Mouse (Mus musculus): ENCODE measurements at regions not wholly inside any gene's neighbourhood (a gene's known extent, or its start where the extent isn't known, plus 50 kb on each side); places are given as distances from the start of the nearest gene placed in this dataset.

- H3K9me3 ChIP-seq (ENCODE audit: control insufficient read depth, low read length), result no peaks in the 10 kb centered on the region
- H3K27me3 ChIP-seq (ENCODE audit: control insufficient read depth), result no peaks in the 10 kb centered on the region
- no peaks in the 10 kb centered on the region for H3K36me3 ChIP-seq (ENCODE audit: control insufficient read depth)
- no peak for TF ChIP-seq GATA1 (IDR thresholded peaks at IDR 0.05; ENCODE audit: low read length)
- peak; percentile 23; the same call in 1 of the 3 replicates for TF ChIP-seq TAL1 (IDR thresholded peaks at IDR 0.05; ENCODE audit: low read length)
- H3K4me1 ChIP-seq (ENCODE audit: control insufficient read depth), result peaks cover 47% of the 10 kb centered on the region
- no peak overlapping the region for H3K4me3 ChIP-seq (replicated peaks)
Measured at GRCm38 (mm10) chr10:117928998-117929397, 83.2 kb upstream of the Rap1b start.

- 0 out of 2 replicates have a peak, but pooled peaks have one; percentile 24 for TF ChIP-seq GATA1 (IDR thresholded peaks at IDR 0.05; ENCODE audit: low read length)
- no peak for TF ChIP-seq TAL1 (IDR thresholded peaks at IDR 0.05; ENCODE audit: low read length)
- Histone ChIP-seq H3K9me3 (ENCODE audit: control insufficient read depth, low read length) (no peaks in the 10 kb centered on the region), H3K4me1 (ENCODE audit: control insufficient read depth) (peaks cover 42% of the 10 kb centered on the region), H3K4me3 (replicated peaks) (peak overlapping the region; percentile 22), H3K27me3 (ENCODE audit: control insufficient read depth) (peaks cover 11% of the 10 kb centered on the region; the same call in 1 of the 2 replicates), H3K36me3 (ENCODE audit: control insufficient read depth) (no peaks in the 10 kb centered on the region)
Measured at GRCm38 (mm10) chr10:117934797-117935196, 89.0 kb upstream of the Rap1b start.

- no peak for TF ChIP-seq TAL1 (IDR thresholded peaks at IDR 0.05; ENCODE audit: low read length)
- TF ChIP-seq GATA1 (IDR thresholded peaks at IDR 0.05; ENCODE audit: low read length), result no peak
- peaks cover 21% of the 10 kb centered on the region for H3K4me1 ChIP-seq (ENCODE audit: control insufficient read depth)
Measured at GRCm38 (mm10) chr10:117938717-117939116, 92.9 kb upstream of the Rap1b start.

GRCm38 (mm10) chr10:117940441-117941265, 94.8 kb upstream of the Rap1b start:
- H3K36me3 ChIP-seq (ENCODE audit: control insufficient read depth), result no peaks in the 10 kb centered on the region
- H3K4me3 ChIP-seq (replicated peaks), result no peak overlapping the region
- H3K4me1 ChIP-seq (ENCODE audit: control insufficient read depth), result peaks cover 5% of the 10 kb centered on the region
- H3K27me3 ChIP-seq (ENCODE audit: control insufficient read depth), result peaks cover 13% of the 10 kb centered on the region; the same call in 1 of the 2 replicates
- TF ChIP-seq GATA1 (IDR thresholded peaks at IDR 0.05; ENCODE audit: low read length) (no peak), TAL1 (IDR thresholded peaks at IDR 0.05; ENCODE audit: low read length) (no peak)
- no peaks in the 10 kb centered on the region for H3K9me3 ChIP-seq (ENCODE audit: control insufficient read depth, low read length)

More at GRCm38 (mm10) chr10:117938717-117939116, 92.9 kb upstream of the Rap1b start:
- Histone ChIP-seq H3K4me3 (replicated peaks) (no peak overlapping the region), H3K27me3 (ENCODE audit: control insufficient read depth) (peaks cover 13% of the 10 kb centered on the region; the same call in 1 of the 2 replicates), H3K9me3 (ENCODE audit: control insufficient read depth, low read length) (no peaks in the 10 kb centered on the region), H3K36me3 (ENCODE audit: control insufficient read depth) (no peaks in the 10 kb centered on the region)

- no peaks in the 10 kb centered on the region; the same call in 1 of the 2 replicates for H3K4me1 ChIP-seq (ENCODE audit: control insufficient read depth)
- no peaks in the 10 kb centered on the region for H3K9me3 ChIP-seq (ENCODE audit: control insufficient read depth, low read length)
- no peaks in the 10 kb centered on the region for H3K36me3 ChIP-seq (ENCODE audit: control insufficient read depth)
- no peak for TF ChIP-seq TAL1 (IDR thresholded peaks at IDR 0.05; ENCODE audit: low read length)
- TF ChIP-seq GATA1 (IDR thresholded peaks at IDR 0.05; ENCODE audit: low read length), result no peak
- H3K4me3 ChIP-seq (replicated peaks), result no peak overlapping the region
- H3K27me3 ChIP-seq (ENCODE audit: control insufficient read depth), result peaks cover 13% of the 10 kb centered on the region; the same call in 1 of the 2 replicates
Measured at GRCm38 (mm10) chr10:117941266-117941651, 95.4 kb upstream of the Rap1b start.

GRCm38 (mm10) chr10:117943702-117944307, 98.0 kb upstream of the Rap1b start:
- TF ChIP-seq TAL1 (IDR thresholded peaks at IDR 0.05; ENCODE audit: low read length), result no peak
- no peak for TF ChIP-seq GATA1 (IDR thresholded peaks at IDR 0.05; ENCODE audit: low read length)
- no peaks in the 10 kb centered on the region; the same call in 1 of the 2 replicates for H3K4me1 ChIP-seq (ENCODE audit: control insufficient read depth)

GRCm38 (mm10) chr10:117947191-117947590, 101.4 kb upstream of the Rap1b start:
- Histone ChIP-seq H3K4me3 (replicated peaks) (no peak overlapping the region), H3K36me3 (ENCODE audit: control insufficient read depth) (no peaks in the 10 kb centered on the region), H3K27me3 (ENCODE audit: control insufficient read depth) (no peaks in the 10 kb centered on the region), H3K9me3 (ENCODE audit: control insufficient read depth, low read length) (no peaks in the 10 kb centered on the region), H3K4me1 (ENCODE audit: control insufficient read depth) (no peaks in the 10 kb centered on the region; the same call in 1 of the 2 replicates)
- TF ChIP-seq GATA1 (IDR thresholded peaks at IDR 0.05; ENCODE audit: low read length) (no peak), TAL1 (IDR thresholded peaks at IDR 0.05; ENCODE audit: low read length) (no peak)

More at GRCm38 (mm10) chr10:117943702-117944307, 98.0 kb upstream of the Rap1b start:
- peaks cover 2% of the 10 kb centered on the region; the same call in 1 of the 2 replicates for H3K27me3 ChIP-seq (ENCODE audit: control insufficient read depth)
- no peaks in the 10 kb centered on the region for H3K36me3 ChIP-seq (ENCODE audit: control insufficient read depth)
- H3K9me3 ChIP-seq (ENCODE audit: control insufficient read depth, low read length), result no peaks in the 10 kb centered on the region
- no peak overlapping the region for H3K4me3 ChIP-seq (replicated peaks)

- H3K9me3 ChIP-seq (ENCODE audit: control insufficient read depth, low read length), result no peaks in the 10 kb centered on the region
- no peaks in the 10 kb centered on the region; the same call in 1 of the 2 replicates for H3K4me1 ChIP-seq (ENCODE audit: control insufficient read depth)
- H3K27me3 ChIP-seq (ENCODE audit: control insufficient read depth), result no peaks in the 10 kb centered on the region
- no peak overlapping the region for H3K4me3 ChIP-seq (replicated peaks)
- no peaks in the 10 kb centered on the region for H3K36me3 ChIP-seq (ENCODE audit: control insufficient read depth)
- TF ChIP-seq TAL1 (IDR thresholded peaks at IDR 0.05; ENCODE audit: low read length) (no peak), GATA1 (IDR thresholded peaks at IDR 0.05; ENCODE audit: low read length) (no peak)
Measured at GRCm38 (mm10) chr10:117947911-117948310, 102.1 kb upstream of the Rap1b start.

Data from erythroblast, embryonic 14.5 days (primary cell).